Mouse (Mus musculus): ENCODE measurements around the gene Mndal. TPM values are rescaled to one million over a fixed set of nuclear protein-coding genes. Genes with fewer than 3 reads are reported as not detected.
"Not testable (repeated sequence)": the region's sequence is repeated elsewhere in the genome, so short reads cannot be mapped to it uniquely, and the experiment has no call there.

The Mndal gene
- 1.1 and 1.2 TPM in 2 replicates for polyA plus RNA-seq (2015; fragmentation: Nextera tagmentation; extraction: Ambion mirVana)

DNA sequence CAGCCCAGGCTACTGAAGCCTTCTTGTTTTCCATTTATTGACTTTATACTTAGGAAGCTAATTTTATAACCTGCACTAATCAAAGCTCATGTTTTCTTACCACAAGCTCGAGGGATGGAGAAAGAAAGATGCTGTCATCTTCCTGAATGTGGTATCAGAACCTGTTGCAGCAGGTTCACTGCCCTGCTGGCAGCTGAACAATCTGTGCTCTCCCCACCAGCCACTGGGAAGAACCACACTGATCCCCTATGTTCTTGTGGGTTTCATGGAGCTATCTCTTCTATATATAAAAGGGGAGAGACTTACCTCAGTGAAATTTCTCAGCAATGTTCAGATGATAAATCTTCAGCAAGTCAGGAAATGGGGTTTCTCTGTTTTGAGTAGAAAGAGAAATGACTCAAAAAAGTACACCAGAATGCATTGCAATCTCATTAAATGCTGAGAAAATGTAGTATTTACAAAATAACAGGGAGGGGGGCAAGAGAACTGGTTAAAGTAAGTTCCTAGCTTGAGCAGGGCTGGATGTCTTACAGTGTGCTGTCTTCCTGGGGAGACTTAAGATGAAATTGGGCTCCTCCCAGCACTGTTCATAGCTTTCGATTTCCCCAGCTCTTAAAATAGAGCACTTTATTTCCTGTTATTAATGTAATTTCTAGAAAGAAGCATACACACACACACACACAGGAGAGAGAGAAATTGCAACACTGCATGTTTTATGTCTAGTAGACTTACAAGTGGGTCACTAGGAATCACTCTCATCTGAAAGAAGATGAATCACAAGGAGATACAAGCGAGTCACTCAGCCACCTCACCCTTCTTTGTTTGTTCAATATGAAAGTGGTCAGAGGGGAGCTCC is at the start of gene Mndal, which contains the start of gene Ifi203:
Gene Mndal, minus strand, starts transcription at position 568 of the 856 bp plus-strand sequence.
Gene Ifi203, minus strand, starts transcription at position 749 of the 856 bp plus-strand sequence.
- not testable (repeated sequence) for ATAC-seq; H3K9ac ChIP-seq (ENCODE audit: low read depth, low read length)
- 63% methylated on average over 3 of the region's 3 CpGs for WGBS

DNA sequence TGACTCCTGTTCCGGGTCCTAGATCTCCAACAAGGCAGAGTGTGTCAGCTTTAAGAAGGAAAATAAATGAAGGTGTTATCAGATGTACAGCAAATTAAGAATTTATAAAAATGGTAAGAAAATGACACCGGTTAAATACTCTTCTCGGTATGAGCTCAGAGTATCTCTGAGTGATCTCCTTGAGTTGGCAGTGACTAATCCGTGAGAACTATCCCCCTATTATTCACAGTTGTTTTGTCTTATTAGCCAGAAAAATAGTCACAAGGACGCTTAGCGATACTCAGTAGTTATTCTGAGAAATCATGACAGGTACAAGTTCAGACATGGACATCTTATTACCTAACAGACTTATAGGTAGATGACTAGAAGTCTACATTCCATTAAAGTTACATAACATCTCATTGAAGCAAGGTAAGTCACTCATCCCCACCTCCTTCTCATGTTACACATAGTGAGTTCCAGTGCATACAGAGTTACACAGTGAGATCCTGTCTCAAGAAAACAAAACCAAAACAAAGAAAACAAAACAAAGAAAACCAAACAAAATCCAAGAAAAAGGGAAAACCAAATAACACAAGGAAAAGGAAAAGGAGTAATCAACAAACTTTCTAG is 40.5 kb upstream of the Mndal start, which contains the start of gene Ifi202b:
Gene Ifi202b, minus strand, starts transcription at position 51 of the 612 bp plus-strand sequence.
- WGBS: 85% methylated on average over 6 of the region's 6 CpGs

More for the DNA sequence above, at the start of gene Mndal, which contains the start of gene Ifi203:
- not testable (repeated sequence) for H3K9me3 ChIP-seq (replicated peaks; ENCODE audit: control insufficient read depth, low read length, poor library complexity, severe bottlenecking); H3K27ac ChIP-seq (ENCODE audit: low read length); H3K4me1 ChIP-seq (ENCODE audit: control insufficient read depth, insufficient read depth, low read length); H3K36me3 ChIP-seq (ENCODE audit: control insufficient read depth, insufficient read depth, low read length); H3K4me2 ChIP-seq (ENCODE audit: low read length); H3K27me3 ChIP-seq (ENCODE audit: control insufficient read depth, insufficient read depth, low read depth, low read length); H3K4me3 ChIP-seq (ENCODE audit: low read depth, low read length)

DNA sequence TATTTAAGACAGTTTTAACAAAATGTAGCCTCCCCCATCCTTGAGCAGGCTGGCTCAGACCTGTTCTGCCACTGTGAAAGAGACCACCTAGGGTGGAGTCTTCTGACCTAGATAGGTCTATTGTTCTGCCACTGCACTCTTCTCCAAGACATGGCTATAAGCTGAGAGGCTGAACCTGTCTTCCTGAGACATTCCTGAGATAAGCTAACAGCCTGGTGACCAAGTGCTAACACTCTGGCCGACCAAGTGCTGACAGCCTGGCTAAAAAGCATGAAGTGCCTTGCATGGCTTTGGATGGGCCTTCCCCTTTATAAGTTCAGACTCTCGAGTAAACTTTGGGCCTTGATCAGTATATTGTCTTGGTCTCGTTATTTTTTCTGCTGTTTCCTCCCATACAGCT is 38.7 kb upstream of the Mndal start:
- not testable (repeated sequence) for H3K9me3 ChIP-seq (replicated peaks; ENCODE audit: control insufficient read depth, low read length, poor library complexity, severe bottlenecking); H3K4me1 ChIP-seq (ENCODE audit: control insufficient read depth, insufficient read depth, low read length); H3K9ac ChIP-seq (ENCODE audit: low read depth, low read length); H3K4me3 ChIP-seq (ENCODE audit: low read depth, low read length); H3K4me2 ChIP-seq (ENCODE audit: low read length); ATAC-seq; H3K27ac ChIP-seq (ENCODE audit: low read length); H3K36me3 ChIP-seq (ENCODE audit: control insufficient read depth, insufficient read depth, low read length); H3K27me3 ChIP-seq (ENCODE audit: control insufficient read depth, insufficient read depth, low read depth, low read length)
- WGBS: 68% methylated on average over 3 of the region's 3 CpGs

More for the DNA sequence above, 40.5 kb upstream of the Mndal start, which contains the start of gene Ifi202b:
- H3K4me1 ChIP-seq (ENCODE audit: control insufficient read depth, insufficient read depth, low read length); H3K4me3 ChIP-seq (ENCODE audit: low read depth, low read length); H3K27ac ChIP-seq (ENCODE audit: low read length); H3K27me3 ChIP-seq (ENCODE audit: control insufficient read depth, insufficient read depth, low read depth, low read length); H3K9ac ChIP-seq (ENCODE audit: low read depth, low read length); H3K9me3 ChIP-seq (replicated peaks; ENCODE audit: control insufficient read depth, low read length, poor library complexity, severe bottlenecking); H3K36me3 ChIP-seq (ENCODE audit: control insufficient read depth, insufficient read depth, low read length); H3K4me2 ChIP-seq (ENCODE audit: low read length); ATAC-seq: not testable (repeated sequence)

DNA sequence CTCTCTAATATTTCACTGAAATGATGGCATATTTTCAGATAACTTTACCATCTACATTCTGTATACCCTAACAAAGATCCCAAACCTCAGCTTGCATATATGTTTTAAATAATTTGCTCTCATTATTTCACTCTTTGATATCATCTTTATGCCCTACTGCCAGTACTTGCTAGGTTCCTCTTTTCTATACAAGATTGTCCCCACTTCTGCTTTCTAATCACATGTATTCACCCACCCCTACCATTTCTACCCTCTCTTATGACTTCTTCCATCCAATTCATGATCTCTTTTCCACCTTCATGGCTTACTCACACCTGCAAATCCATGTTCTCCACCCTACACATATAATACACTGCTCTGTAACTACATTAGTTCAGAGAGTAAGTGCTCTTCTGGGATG is 35.3 kb upstream of the Mndal start:
- Histone ChIP-seq H3K9ac (ENCODE audit: low read depth, low read length) (no peak overlapping the region), H3K4me1 (ENCODE audit: control insufficient read depth, insufficient read depth, low read length) (no peaks in the 10 kb centered on the region), H3K4me2 (ENCODE audit: low read length) (no peak overlapping the region), H3K27me3 (ENCODE audit: control insufficient read depth, insufficient read depth, low read depth, low read length) (no peaks in the 10 kb centered on the region), H3K9me3 (replicated peaks; ENCODE audit: control insufficient read depth, low read length, poor library complexity, severe bottlenecking) (no peaks in the 10 kb centered on the region), H3K27ac (ENCODE audit: low read length) (no peak overlapping the region), H3K36me3 (ENCODE audit: control insufficient read depth, insufficient read depth, low read length) (no peaks in the 10 kb centered on the region), H3K4me3 (ENCODE audit: low read depth, low read length) (no peak overlapping the region)
- no peak for ATAC-seq

DNA sequence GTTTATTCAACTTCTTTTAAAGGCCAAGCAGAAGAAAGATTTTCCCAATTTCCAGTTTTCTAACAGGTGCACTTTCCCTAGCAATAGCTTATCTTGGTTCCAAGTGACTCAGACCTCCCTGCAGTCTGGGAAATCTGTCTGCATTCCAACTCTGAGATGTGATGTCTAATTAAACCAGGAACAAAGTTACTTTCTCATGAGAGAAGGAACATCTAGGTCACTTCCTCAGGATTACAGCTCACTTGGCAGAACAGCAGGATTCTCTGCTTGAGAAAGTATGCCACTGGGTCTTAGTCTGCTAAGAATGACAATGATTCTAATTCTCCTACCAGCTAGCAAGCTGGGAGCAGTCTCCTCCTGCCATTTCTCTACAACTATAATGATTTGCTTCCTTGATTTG is 30.8 kb upstream of the Mndal start:
- Histone ChIP-seq H3K4me2 (ENCODE audit: low read length) (no peak overlapping the region), H3K36me3 (ENCODE audit: control insufficient read depth, insufficient read depth, low read length) (no peaks in the 10 kb centered on the region), H3K27me3 (ENCODE audit: control insufficient read depth, insufficient read depth, low read depth, low read length) (no peaks in the 10 kb centered on the region), H3K9ac (ENCODE audit: low read depth, low read length) (no peak overlapping the region), H3K9me3 (replicated peaks; ENCODE audit: control insufficient read depth, low read length, poor library complexity, severe bottlenecking) (no peaks in the 10 kb centered on the region), H3K4me1 (ENCODE audit: control insufficient read depth, insufficient read depth, low read length) (no peaks in the 10 kb centered on the region), H3K27ac (ENCODE audit: low read length) (no peak overlapping the region), H3K4me3 (ENCODE audit: low read depth, low read length) (no peak overlapping the region)
- no peak for ATAC-seq

DNA sequence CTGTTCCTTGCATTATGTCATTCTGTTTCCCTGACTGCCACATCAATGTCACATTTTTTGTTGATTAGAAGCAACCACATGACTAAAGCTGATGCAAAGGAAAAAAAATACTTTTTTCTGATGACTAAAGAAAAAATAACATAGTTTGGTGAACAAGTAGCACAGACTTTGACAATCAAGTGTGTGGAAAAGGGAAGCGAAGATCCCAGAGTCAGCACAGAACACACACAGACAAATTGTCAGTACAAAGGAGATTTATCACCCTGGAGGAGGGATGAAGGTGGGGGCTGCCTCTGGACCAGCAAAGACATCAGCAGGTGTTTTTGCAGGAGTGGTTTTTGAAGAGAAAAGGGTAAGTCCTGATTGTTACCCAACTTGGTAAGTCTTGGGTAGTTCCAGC is 19.2 kb upstream of the Mndal start:
- not testable (repeated sequence) for H3K27me3 ChIP-seq (ENCODE audit: control insufficient read depth, insufficient read depth, low read depth, low read length); H3K9me3 ChIP-seq (replicated peaks; ENCODE audit: control insufficient read depth, low read length, poor library complexity, severe bottlenecking); H3K36me3 ChIP-seq (ENCODE audit: control insufficient read depth, insufficient read depth, low read length); H3K9ac ChIP-seq (ENCODE audit: low read depth, low read length); H3K27ac ChIP-seq (ENCODE audit: low read length); H3K4me1 ChIP-seq (ENCODE audit: control insufficient read depth, insufficient read depth, low read length); ATAC-seq; H3K4me2 ChIP-seq (ENCODE audit: low read length); H3K4me3 ChIP-seq (ENCODE audit: low read depth, low read length)
- 80% methylated on average over 1 of the region's 1 CpGs for WGBS

DNA sequence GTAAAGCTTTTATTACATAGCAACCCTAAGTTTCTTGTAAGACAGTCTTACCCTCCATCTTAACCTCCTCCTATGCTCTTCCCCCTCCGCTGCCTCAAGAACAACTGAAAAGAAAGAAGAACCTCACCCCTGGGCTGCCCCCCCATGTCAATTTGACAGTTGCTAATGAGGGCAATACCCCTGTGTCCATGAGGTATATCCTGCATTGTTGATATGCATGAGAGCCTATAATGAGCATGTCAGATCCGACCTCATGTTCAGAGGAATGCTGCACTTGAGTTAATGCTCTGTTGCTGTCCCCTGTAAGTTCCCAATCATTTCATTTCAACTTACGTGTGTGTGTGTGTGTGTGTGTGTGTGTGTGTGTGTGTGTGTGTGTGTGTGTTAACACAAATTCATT is 17.7 kb upstream of the Mndal start:
- H3K9me3 ChIP-seq (replicated peaks; ENCODE audit: control insufficient read depth, low read length, poor library complexity, severe bottlenecking); H3K36me3 ChIP-seq (ENCODE audit: control insufficient read depth, insufficient read depth, low read length); ATAC-seq; H3K4me1 ChIP-seq (ENCODE audit: control insufficient read depth, insufficient read depth, low read length); H3K9ac ChIP-seq (ENCODE audit: low read depth, low read length); H3K4me2 ChIP-seq (ENCODE audit: low read length); H3K27ac ChIP-seq (ENCODE audit: low read length); H3K27me3 ChIP-seq (ENCODE audit: control insufficient read depth, insufficient read depth, low read depth, low read length); H3K4me3 ChIP-seq (ENCODE audit: low read depth, low read length): not testable (repeated sequence)
- 51% methylated on average over 3 of the region's 3 CpGs for WGBS

DNA sequence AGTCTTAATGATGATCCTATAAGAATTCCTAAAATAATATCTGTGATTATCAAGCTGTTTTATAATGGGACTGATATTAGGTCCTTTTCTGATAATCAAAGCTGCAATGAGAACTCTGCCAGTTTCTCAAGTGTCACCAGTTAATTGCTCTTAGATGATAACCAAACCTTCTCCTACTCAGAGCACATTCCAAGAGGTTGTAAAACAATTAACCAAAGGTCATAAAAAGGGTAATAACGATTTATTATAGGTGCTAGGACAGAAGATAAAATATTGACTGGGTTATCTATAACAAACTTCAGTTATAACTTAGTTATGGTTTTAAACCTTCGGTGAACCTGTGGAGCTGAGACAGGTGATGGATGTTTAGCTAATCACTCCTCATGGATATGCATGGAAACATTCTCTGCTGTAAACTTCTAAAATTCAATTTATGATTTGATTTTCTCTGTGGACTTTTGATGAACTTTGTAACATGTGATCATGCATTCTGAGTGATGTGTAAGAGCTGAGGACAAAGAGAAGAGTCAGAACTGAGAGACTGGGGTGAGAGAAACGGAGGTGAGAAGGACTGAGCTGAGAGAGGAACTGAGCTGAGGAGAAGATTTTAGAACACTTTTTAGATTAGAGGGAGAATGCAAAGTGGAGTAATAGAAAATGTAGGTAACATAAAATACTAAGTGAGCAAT is 13.7 kb upstream of the Mndal start:
- not testable (repeated sequence) for H3K4me2 ChIP-seq (ENCODE audit: low read length); ATAC-seq; H3K27me3 ChIP-seq (ENCODE audit: control insufficient read depth, insufficient read depth, low read depth, low read length); H3K36me3 ChIP-seq (ENCODE audit: control insufficient read depth, insufficient read depth, low read length); H3K27ac ChIP-seq (ENCODE audit: low read length); H3K4me3 ChIP-seq (ENCODE audit: low read depth, low read length); H3K9ac ChIP-seq (ENCODE audit: low read depth, low read length); H3K9me3 ChIP-seq (replicated peaks; ENCODE audit: control insufficient read depth, low read length, poor library complexity, severe bottlenecking); H3K4me1 ChIP-seq (ENCODE audit: control insufficient read depth, insufficient read depth, low read length)
- 83% methylated on average over 3 of the region's 3 CpGs for WGBS
